Mouse (Mus musculus): ENCODE data around the gene Mfsd7a.
"Not testable (repeated sequence)": the region's sequence is repeated elsewhere in the genome, so short reads cannot be mapped to it uniquely, and the experiment has no call there.

The Mfsd7a gene

GRCm38 (mm10) chr5:108448785-108449668 is at the start of gene Mfsd7a:
Gene Mfsd7a (minus strand): TSS chr5:108448891.
- peak; percentile 77 for DNase-seq (ENCODE audit: low spot score)

- DNase-seq (ENCODE audit: low spot score), result not testable (repeated sequence)
These were observed 37.5 kb upstream of the Mfsd7a start for GRCm38 (mm10) chr5:108486148-108486547.

DNA sequence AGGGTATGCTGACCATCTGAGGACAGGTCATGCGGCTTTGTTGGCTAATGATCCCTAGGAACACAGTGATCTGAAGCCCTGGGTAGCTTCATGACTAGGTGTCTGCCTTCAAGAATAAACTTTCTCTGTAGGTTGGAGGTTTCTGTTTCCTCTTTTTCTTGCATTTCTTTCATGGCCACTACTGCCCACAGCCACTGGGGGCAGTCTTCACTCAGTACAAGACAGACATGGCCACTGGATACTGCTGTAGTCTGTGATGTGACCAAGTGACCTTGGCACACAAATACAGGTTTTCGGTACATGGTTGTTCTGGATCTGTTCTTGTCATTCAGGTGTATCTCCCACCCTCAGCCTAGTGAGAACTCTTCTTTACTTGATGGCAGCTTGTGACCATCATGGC is 36.5 kb upstream of the Mfsd7a start:
- peak; percentile 31 for DNase-seq (ENCODE audit: low spot score)

GRCm38 (mm10) chr5:108483006-108483405 is 34.3 kb upstream of the Mfsd7a start:
- DNase-seq (ENCODE audit: low spot score), result no peak

GRCm38 (mm10) chr5:108475977-108476376 is 27.3 kb upstream of the Mfsd7a start:
- DNase-seq (ENCODE audit: low spot score), result no peak

GRCm38 (mm10) chr5:108473737-108474136 is 25.0 kb upstream of the Mfsd7a start:
- peak; percentile 51 for DNase-seq (ENCODE audit: low spot score)

DNA sequence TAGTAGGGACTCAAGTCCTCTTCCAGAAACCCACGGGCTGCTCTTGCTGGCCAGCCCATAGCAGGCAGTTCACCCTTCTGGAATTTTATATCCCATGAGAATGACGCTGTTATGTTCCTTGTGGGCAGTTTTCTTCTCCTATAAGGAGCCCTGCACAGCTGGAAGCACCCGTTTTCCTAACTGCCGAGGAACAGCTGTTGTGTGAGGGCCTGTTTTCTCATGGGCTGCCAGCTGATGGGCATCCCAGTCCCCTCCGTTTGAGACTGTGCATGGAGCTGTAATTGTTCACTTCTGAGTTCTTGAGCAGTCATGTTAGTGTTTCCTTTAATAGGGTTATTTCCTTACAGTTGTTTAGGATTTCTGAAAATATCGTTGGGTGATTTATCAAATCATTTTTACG is 20.9 kb upstream of the Mfsd7a start:
- DNase-seq (ENCODE audit: low spot score), result no peak

DNA sequence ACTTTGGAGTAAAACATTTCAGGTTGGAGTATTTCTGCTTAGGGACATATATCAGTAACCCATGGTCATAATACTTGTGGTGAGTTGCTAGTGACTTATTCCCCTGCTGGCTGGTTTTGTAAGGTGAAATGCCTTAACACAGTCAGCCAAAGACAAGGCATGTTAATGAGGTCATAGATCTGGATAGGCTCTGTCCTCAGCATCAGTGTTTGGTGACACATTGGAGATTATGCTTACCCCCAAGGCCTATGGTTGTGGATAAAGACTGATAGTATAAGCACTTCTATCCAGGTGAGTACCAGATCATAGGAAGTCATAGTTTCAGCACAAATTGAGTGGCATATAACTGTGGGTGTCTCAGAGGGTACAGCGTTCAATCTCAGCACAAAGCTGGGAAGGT is 18.0 kb upstream of the Mfsd7a start:
- no peak for DNase-seq (ENCODE audit: low spot score)

DNA sequence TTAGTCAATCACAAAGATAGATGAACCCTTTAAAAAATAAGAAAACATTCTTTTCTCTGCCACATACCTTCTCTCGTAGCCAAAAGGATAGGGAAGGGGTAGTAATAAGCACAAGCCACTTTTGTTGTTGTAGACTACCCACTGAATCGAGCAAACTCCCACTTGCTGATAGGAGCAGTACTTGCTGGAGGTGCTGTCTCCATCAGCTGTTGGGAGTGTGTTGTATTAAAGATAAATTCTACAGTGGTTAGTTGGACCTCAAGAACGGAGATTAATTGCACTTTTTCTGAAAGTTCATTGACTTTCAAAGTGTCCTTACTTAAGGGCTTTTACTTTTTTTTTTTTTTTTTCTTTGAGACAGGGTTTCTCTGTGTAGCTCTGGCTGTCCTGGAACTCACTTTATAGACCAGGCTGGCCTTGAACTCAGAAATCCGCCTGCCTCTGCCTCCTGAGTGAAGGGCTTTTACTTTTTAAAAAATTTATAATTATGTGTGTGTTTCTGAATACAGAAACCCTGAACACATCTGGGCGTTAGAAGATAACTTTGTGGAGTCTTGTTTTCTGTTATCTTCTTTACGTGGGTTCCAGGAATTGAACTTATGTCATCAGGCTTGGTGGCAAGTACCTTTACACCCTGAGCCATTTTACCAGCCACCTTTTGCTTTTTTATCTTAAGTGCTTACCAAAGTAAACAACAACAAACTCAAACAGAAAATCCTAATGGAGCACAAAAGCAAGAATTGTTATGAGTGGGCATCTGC is 16.6 kb upstream of the Mfsd7a start:
- DNase-seq (ENCODE audit: low spot score), result no peak

DNA sequence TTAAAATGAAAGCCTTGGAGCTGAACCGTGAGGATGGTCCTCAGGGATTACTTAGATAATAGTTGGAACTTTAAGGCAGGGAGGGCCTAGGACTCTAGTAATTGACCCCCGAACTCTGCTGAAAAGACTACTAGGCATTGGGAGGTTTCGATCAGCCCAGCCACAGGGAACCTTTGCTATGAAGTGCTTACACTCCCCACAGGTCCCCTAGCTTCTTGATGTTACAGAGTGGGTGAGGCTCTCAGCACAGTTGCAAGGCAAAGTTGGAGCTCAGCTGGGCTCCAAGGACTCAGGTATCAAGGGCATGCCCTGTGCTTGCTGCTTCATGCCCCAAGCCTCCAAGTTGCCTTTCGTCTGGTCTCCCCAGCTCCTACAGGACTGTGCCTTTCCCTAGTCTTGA is 13.8 kb upstream of the Mfsd7a start:
- DNase-seq (ENCODE audit: low spot score), result no peak

- DNase-seq (ENCODE audit: low spot score), result peak; percentile 98
These were observed 12.7 kb upstream of the Mfsd7a start, which contains the start of gene Pcgf3 for GRCm38 (mm10) chr5:108461082-108462065. Gene Pcgf3 (plus strand): TSS chr5:108461232.

GRCm38 (mm10) chr5:108460461-108460860 is 11.8 kb upstream of the Mfsd7a start:
- DNase-seq (ENCODE audit: low spot score), result no peak

DNA sequence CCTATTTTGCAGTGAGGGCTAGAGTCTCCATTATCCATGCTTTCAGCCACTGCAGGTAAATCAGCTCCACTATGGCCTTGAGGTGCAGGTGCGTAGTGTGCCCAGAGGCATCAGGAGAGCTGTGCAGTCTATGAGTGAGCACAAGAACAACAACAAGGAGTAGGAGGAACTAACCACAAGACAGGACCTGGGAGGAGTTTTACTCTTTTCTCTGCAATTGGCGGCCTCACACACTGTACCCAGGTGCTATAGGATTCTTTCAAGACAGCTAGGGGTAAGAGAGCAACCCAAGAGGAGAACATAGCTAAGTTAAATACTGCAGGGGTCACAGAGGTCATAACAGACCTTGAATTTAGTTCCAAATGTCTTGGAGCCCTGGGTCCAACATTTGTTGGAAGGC is 10.0 kb upstream of the Mfsd7a start:
- DNase-seq (ENCODE audit: low spot score), result no peak

- no peak for DNase-seq (ENCODE audit: low spot score)
These were observed 5.4 kb upstream of the Mfsd7a start for GRCm38 (mm10) chr5:108454094-108454493.

DNA sequence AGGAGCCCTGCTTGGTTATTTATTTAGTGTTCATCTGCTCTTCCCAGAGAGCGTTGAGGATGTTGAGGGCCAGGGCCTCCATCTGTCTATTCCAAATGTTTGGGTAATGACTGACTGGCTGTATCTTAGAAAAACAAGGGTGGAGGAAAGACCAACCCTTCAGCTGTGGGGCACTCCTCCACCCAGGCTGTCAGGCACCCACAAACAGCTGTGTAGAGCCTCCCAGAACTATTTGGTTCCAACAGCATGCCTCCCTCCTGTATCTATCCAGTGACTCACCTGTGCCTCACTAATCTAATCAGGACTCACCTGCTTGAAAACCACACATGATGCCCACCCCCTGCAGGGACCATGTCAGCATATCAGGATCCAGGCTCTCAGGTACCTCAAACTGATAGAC is 3.7 kb upstream of the Mfsd7a start:
- no peak for DNase-seq (ENCODE audit: low spot score)

DNA sequence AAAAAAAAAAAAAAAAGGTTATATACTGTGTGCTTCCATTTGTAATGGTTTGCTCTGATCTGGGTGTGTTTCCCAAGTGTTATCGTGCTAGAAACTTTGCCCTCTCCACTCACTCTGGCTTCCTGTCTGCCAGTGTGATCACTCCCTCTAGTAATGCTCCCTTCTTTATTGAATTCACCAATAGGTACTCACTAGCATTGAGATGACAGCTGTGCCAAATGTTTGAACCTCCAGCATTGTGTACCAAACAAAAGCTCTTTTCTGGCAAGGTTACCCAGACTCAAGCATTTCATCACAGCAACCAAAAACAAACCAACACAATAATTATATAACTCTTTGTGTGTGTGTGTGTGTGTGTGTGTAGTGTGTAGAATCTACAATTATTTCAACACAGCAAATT is 2.9 kb upstream of the Mfsd7a start:
- DNase-seq (ENCODE audit: low spot score), result no peak

DNA sequence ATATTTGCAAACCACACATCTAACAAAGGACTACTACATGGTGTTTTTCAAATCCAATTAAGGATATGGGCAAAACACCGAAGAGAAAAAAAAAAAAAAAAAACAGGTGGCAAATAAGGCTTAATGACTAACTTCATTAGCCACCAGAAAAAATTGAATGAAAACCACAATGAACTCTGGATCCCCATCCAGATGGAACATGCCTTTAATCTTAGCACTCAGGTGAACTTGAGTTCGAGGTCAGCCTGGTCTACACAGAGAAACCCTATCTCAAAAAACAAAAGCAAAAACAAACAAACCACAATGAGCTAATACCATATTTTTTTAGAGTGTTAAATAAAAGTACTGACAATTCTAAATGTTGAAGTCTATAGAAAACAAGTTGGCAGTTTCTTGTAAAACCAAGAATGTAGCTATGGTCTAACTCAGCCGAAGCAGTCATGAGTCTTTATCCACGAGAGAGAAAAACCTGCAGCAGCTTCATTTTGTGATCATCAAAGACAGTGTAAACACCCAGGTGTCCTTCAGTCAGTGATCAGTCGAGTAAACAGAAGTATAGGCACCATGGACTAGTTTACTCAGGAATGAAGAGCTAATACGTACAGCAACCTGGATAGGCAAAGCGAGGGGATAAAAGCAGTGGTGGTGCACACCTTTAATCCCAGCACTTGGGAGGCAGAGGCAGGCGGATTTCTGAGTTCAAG is 2.3 kb upstream of the Mfsd7a start:
- DNase-seq (ENCODE audit: low spot score), result no peak

DNA sequence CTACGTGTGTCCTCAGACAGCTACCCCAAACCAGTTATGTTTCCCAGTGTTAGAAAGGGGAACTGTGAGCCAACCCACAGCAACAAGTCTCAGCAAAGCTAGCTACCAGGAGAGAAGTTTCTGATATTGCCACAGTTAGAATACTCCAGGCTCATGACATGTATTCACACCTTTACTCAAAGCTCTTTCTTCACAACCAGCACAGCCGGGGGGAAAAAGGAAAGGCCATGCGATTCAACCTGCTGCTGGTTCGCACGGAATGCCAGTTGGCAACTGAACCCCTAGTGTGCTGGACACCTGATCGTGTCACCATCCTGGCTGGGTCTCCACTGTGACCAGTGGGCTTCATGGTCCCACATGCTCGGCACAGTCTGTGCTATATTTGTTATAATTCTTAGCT is 834 bp downstream of the Mfsd7a start:
- DNase-seq (ENCODE audit: low spot score), result no peak

GRCm38 (mm10) chr5:108446973-108447372 is 1.7 kb downstream of the Mfsd7a start:
- DNase-seq (ENCODE audit: low spot score), result peak; percentile 39

DNA sequence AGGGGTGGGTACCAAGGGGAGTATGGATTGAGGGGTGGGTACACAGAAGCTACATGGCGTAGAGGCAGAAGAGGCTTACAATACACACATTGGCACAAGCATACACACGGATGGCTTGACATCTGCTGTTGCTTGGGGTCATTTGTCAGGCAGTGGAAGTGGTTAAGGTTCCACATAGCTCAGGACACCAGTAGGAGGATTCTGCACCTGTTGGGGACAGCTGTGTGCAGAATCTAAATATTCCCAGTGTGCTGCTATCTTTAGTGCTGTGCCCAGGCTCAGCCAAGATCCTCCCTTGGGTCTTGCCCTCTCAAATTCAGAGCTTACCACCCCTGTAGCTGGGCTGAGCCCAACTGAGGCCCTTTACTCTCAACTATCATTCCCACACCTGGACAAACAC is 12.6 kb downstream of the Mfsd7a start:
- DNase-seq (ENCODE audit: low spot score), result no peak

Data from lung, postnatal 25 days (tissue).